Mouse (Mus musculus) heart, embryonic 15.5 days (tissue): ENCODE measurements around the gene Hmgcl. TPM values are rescaled to one million over a fixed set of nuclear protein-coding genes. Genes with fewer than 3 reads are reported as not detected.

Experiments
- ATAC-seq: fragments of 200-750 bp; cut with Nextera tagmentation; replicated peaks from 2 replicates; pipeline ENCODE4 v1.8.0; 2017; ENCODE audit warnings: low read depth, moderate TSS enrichment; ENCODE audit not compliant: insufficient number of reproducible peaks, insufficient read depth, low FRiP score
- H3K27ac ChIP-seq: fragments of 300-500 bp; sonication (generic); 2 replicates; pipeline ENCODE4 v1.5.1; 2015; ENCODE audit warnings: mild to moderate bottlenecking, inconsistent platforms
- H3K27me3 ChIP-seq: fragments of 300-500 bp; sonication (generic); 2 replicates; pipeline ENCODE4 v1.6.1; 2015; ENCODE audit warnings: inconsistent platforms
- H3K36me3 ChIP-seq: fragments of 300-500 bp; sonication (generic); 2 replicates; pipeline ENCODE4 v1.6.1; 2015; ENCODE audit warnings: mild to moderate bottlenecking, inconsistent platforms
- H3K4me1 ChIP-seq: fragments of 300-500 bp; sonication (generic); replicated peaks from 2 replicates; pipeline ENCODE4 v1.6.1; 2015; ENCODE audit warnings: inconsistent platforms
- H3K4me2 ChIP-seq: fragments of 300-500 bp; sonication (generic); 2 replicates; pipeline ENCODE4 v1.6.1; 2015; ENCODE audit warnings: inconsistent platforms, mild to moderate bottlenecking, moderate library complexity
- H3K4me3 ChIP-seq: fragments of 300-500 bp; sonication (generic); 2 replicates; pipeline ENCODE4 v1.5.1; 2015; ENCODE audit warnings: mild to moderate bottlenecking, inconsistent platforms
- H3K9ac ChIP-seq: fragments of 300-500 bp; sonication (generic); 2 replicates; pipeline ENCODE4 v1.6.1; 2015; ENCODE audit warnings: mild to moderate bottlenecking, inconsistent platforms
- H3K9me3 ChIP-seq: fragments of 300-500 bp; sonication (generic); replicated peaks from 2 replicates; pipeline ENCODE4 v1.6.1; 2016; ENCODE audit warnings: inconsistent platforms
- WGBS: fragments of 180-500 bp; shearing (Covaris S2); methylation state at CpG from one replicate; pipeline ENCODE4 v1.1.7; 2015; ENCODE audit warnings: mixed read lengths; 5-methylcytosine and 5-hydroxymethylcytosine counted together
- polyA plus RNA-seq: library from polyadenylated mRNA; unstranded; fragments of >200 nt; fragmentation: Nextera tagmentation; extraction: Ambion mirVana; gene quantifications from 2 replicates; pipeline ENCODE4 v1.2.1, GENCODE M21; 2015

Hmgcl gene
- 80.2 and 82.4 TPM in 2 replicates for polyA plus RNA-seq

- Histone ChIP-seq H3K4me1 (peaks cover 32% of the 10 kb centered on the region), H3K4me3 (peak within 1 kb of the TSS; percentile 75), H3K27me3 (no peaks in the 10 kb centered on the region), H3K27ac (peak within 1 kb of the TSS; percentile 70), H3K4me2 (peak within 1 kb of the TSS; percentile 74), H3K9ac (peak within 1 kb of the TSS; percentile 76), H3K9me3 (no peaks in the 10 kb centered on the region), H3K36me3 (peaks cover 5% of the 10 kb centered on the region)
- WGBS: under 1% methylated on average over 23 of the region's 23 CpGs
- ATAC-seq: peak; percentile 91
These were observed at the start of gene Hmgcl for GRCm38 (mm10) chr4:135946278-135946658. TSS of gene Hmgcl (plus strand) at chr4:135946448.

- Histone ChIP-seq H3K9me3 (no peaks in the 10 kb centered on the region), H3K36me3 (no peaks in the 10 kb centered on the region), H3K27ac (peak overlapping the region; percentile 53), H3K4me2 (peak overlapping the region; percentile 25), H3K4me1 (peaks cover 11% of the 10 kb centered on the region), H3K9ac (no peak overlapping the region), H3K4me3 (no peak overlapping the region), H3K27me3 (no peaks in the 10 kb centered on the region)
- WGBS: 26% methylated on average over 9 of the region's 9 CpGs
- peak; percentile 61 for ATAC-seq
These were observed 47.7 kb upstream of the Hmgcl start for GRCm38 (mm10) chr4:135898380-135899049.

- Histone ChIP-seq H3K9me3 (no peaks in the 10 kb centered on the region), H3K27ac (no peak overlapping the region), H3K4me1 (peaks cover 11% of the 10 kb centered on the region), H3K4me3 (no peak overlapping the region), H3K9ac (no peak overlapping the region), H3K36me3 (no peaks in the 10 kb centered on the region), H3K27me3 (no peaks in the 10 kb centered on the region), H3K4me2 (no peak overlapping the region)
- ATAC-seq: no peak
- WGBS: 80% methylated on average over 7 of the region's 7 CpGs
These were observed 47.2 kb upstream of the Hmgcl start for GRCm38 (mm10) chr4:135899050-135899448.

GRCm38 (mm10) chr4:135900008-135900407 is 46.2 kb upstream of the Hmgcl start:
- Histone ChIP-seq H3K4me1 (peaks cover 8% of the 10 kb centered on the region), H3K27me3 (no peaks in the 10 kb centered on the region), H3K4me3 (no peak overlapping the region), H3K9ac (no peak overlapping the region), H3K4me2 (no peak overlapping the region), H3K9me3 (no peaks in the 10 kb centered on the region), H3K36me3 (no peaks in the 10 kb centered on the region), H3K27ac (no peak overlapping the region)
- no peak for ATAC-seq
- WGBS: 69% methylated on average over 5 of the region's 5 CpGs

GRCm38 (mm10) chr4:135902606-135903242 is 43.5 kb upstream of the Hmgcl start:
- Histone ChIP-seq H3K4me1 (peaks cover 7% of the 10 kb centered on the region), H3K36me3 (no peaks in the 10 kb centered on the region), H3K9me3 (no peaks in the 10 kb centered on the region), H3K4me2 (no peak overlapping the region), H3K9ac (no peak overlapping the region), H3K4me3 (no peak overlapping the region), H3K27me3 (no peaks in the 10 kb centered on the region), H3K27ac (no peak overlapping the region)
- ATAC-seq: no peak
- WGBS: 82% methylated on average over 4 of the region's 4 CpGs

- H3K9ac ChIP-seq: no peak overlapping the region
- no peaks in the 10 kb centered on the region for H3K9me3 ChIP-seq
- H3K4me1 ChIP-seq: peaks cover 6% of the 10 kb centered on the region; the same call in 1 of the 2 replicates
- H3K27me3 ChIP-seq: no peaks in the 10 kb centered on the region
- whole genome bisulfite sequencing: 51% methylated on average over 1 of the region's 1 CpGs
- no peaks in the 10 kb centered on the region for H3K36me3 ChIP-seq
- H3K4me3 ChIP-seq: no peak overlapping the region
- H3K27ac ChIP-seq: no peak overlapping the region
- no peak overlapping the region for H3K4me2 ChIP-seq
- no peak for ATAC-seq
These were observed 41.4 kb upstream of the Hmgcl start for GRCm38 (mm10) chr4:135904810-135905209.

GRCm38 (mm10) chr4:135906633-135907032 is 39.6 kb upstream of the Hmgcl start:
- Histone ChIP-seq H3K4me1 (peaks cover 6% of the 10 kb centered on the region; the same call in 1 of the 2 replicates), H3K9ac (no peak overlapping the region), H3K36me3 (no peaks in the 10 kb centered on the region), H3K27me3 (no peaks in the 10 kb centered on the region), H3K4me2 (no peak overlapping the region), H3K9me3 (no peaks in the 10 kb centered on the region), H3K4me3 (no peak overlapping the region), H3K27ac (no peak overlapping the region)
- no peak for ATAC-seq
- 67% methylated on average over 3 of the region's 3 CpGs for WGBS

- no peak for ATAC-seq
- WGBS: 16% methylated on average over 13 of the region's 13 CpGs
- no peak overlapping the region for H3K9ac ChIP-seq
- H3K4me1 ChIP-seq: peaks cover 6% of the 10 kb centered on the region; the same call in 1 of the 2 replicates
- no peak overlapping the region for H3K4me3 ChIP-seq
- no peak overlapping the region for H3K4me2 ChIP-seq
- H3K27ac ChIP-seq: no peak overlapping the region
- H3K36me3 ChIP-seq: no peaks in the 10 kb centered on the region
- H3K9me3 ChIP-seq: no peaks in the 10 kb centered on the region
- no peaks in the 10 kb centered on the region for H3K27me3 ChIP-seq
These were observed 36.8 kb upstream of the Hmgcl start for GRCm38 (mm10) chr4:135909326-135910066.

GRCm38 (mm10) chr4:135911531-135911930 is 34.7 kb upstream of the Hmgcl start:
- no peak for ATAC-seq

GRCm38 (mm10) chr4:135912164-135912563 is 34.1 kb upstream of the Hmgcl start:
- no peaks in the 10 kb centered on the region for H3K27me3 ChIP-seq
- H3K4me3 ChIP-seq: no peak overlapping the region
- H3K9me3 ChIP-seq: no peaks in the 10 kb centered on the region
- no peak overlapping the region for H3K4me2 ChIP-seq
- 47% methylated on average over 3 of the region's 3 CpGs for WGBS
- no peak for ATAC-seq
- H3K4me1 ChIP-seq: peaks cover 6% of the 10 kb centered on the region; the same call in 1 of the 2 replicates
- no peak overlapping the region for H3K9ac ChIP-seq
- no peak overlapping the region for H3K27ac ChIP-seq
- no peaks in the 10 kb centered on the region for H3K36me3 ChIP-seq

More at GRCm38 (mm10) chr4:135911531-135911930, 34.7 kb upstream of the Hmgcl start:
- 0 out of 2 replicates have a peak overlapping the region, but pooled peaks have one; percentile 3 for H3K27ac ChIP-seq
- H3K4me3 ChIP-seq: no peak overlapping the region
- H3K36me3 ChIP-seq: no peaks in the 10 kb centered on the region
- H3K9ac ChIP-seq: no peak overlapping the region
- H3K27me3 ChIP-seq: no peaks in the 10 kb centered on the region
- WGBS: 63% methylated on average over 7 of the region's 7 CpGs
- H3K9me3 ChIP-seq: no peaks in the 10 kb centered on the region
- H3K4me2 ChIP-seq: no peak overlapping the region
- peaks cover 6% of the 10 kb centered on the region; the same call in 1 of the 2 replicates for H3K4me1 ChIP-seq

- Histone ChIP-seq H3K27ac (no peak overlapping the region), H3K9ac (no peak overlapping the region), H3K36me3 (no peaks in the 10 kb centered on the region), H3K9me3 (no peaks in the 10 kb centered on the region), H3K4me3 (no peak overlapping the region), H3K27me3 (no peaks in the 10 kb centered on the region), H3K4me2 (no peak overlapping the region), H3K4me1 (peaks cover 6% of the 10 kb centered on the region; the same call in 1 of the 2 replicates)
- WGBS: 40% methylated on average over 3 of the region's 3 CpGs
- ATAC-seq: peak; percentile 47; the same call in 1 of the 2 replicates
These were observed 33.4 kb upstream of the Hmgcl start for GRCm38 (mm10) chr4:135912835-135913234.
